Mouse (Mus musculus) neural tube, postnatal 0 days (tissue): ENCODE results near the gene Ehf. TPM values are rescaled to one million over a fixed set of nuclear protein-coding genes. Genes with fewer than 3 reads are reported as not detected.

Source experiments
- polyA plus RNA-seq: library from polyadenylated mRNA; unstranded; fragments of >200 nt; fragmentation: Nextera tagmentation; extraction: Ambion mirVana; gene quantifications from 2 replicates; pipeline ENCODE4 v1.2.1, GENCODE M21; 2015

The Ehf gene
- 0.18 TPM in 1 of 2 replicates, not detected in the other for polyA plus RNA-seq

DNA sequence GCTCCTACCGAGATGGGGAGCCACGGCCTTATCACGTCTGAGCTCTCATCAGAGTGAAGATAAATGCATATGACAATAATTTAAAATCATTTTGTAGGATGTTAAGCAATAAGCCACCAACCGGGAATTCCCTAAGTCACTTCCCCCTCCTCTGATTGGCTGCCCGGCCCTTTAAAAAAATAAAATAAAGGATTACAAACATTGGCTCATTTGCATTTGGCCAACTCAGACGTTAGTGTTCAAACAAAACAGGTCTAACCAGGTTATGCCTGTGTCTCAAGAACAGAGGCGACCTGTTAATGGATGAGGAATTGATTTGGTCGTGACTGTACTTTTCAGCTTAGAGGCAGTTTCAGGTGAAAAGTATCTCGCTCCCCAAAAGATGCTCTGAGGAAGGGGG is at the start of gene Ehf:
Gene Ehf, minus strand, starts transcription at position 147 of the 400 bp plus-strand sequence.

Other genes starting within 250 kb of the Ehf start
- gene Pdhx, start 229.8 kb downstream of the Ehf start, polyA plus RNA-seq = 72.2 and 75.1 TPM in 2 replicates
- 46.0 and 50.2 TPM in 2 replicates for gene Apip, start 229.6 kb downstream of the Ehf start, polyA plus RNA-seq
- not detected in 2 replicates for gene Elf5, start 108.4 kb upstream of the Ehf start, polyA plus RNA-seq
- 67.8 and 75.0 TPM in 2 replicates for gene Cat, start 181.9 kb upstream of the Ehf start, polyA plus RNA-seq